In the genomic region with DNA sequence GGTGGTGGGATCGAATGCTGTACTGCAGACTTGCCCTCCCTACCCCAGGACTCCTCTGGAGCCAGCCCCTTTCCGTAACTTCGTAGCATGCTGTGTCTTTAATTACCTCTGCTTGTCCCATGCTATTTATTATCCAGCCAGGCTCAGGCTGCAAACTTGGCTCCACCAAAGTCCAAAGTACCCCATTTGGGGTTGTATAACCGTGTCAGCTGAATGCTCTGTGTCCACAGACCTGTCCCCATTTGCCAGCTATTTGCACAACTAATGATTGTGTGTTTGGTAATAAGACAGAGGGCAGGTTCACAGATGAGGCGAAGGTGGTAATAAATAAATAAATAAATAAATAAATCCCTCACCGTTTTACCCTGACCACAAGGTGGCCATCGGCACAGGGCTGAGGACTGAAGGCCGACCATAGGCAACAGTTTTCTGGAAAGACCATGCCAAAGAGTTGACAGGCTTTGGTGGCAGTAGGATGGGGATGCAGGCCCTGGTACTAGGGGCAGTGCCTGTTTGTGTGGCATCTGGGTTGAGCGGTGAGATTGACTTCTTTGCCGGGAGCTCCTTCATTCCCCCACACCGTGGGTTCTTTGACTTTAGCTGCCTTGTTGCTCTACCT, we compare ENCODE assay signal across 9 mouse cellular contexts. TPM values are rescaled to one million over a fixed set of nuclear protein-coding genes. Genes with fewer than 3 reads are reported as not detected.
A peak's percentile ranks its signal among the peaks of the same experiment; 100 is the strongest.
DNase-seq lines count a peak whose midpoint lies in the region; ATAC-seq and TF ChIP-seq lines count a peak whose summit lies in the region.
"Had no signal": no experiment of that assay in that cellular context is flagged by ENCODE, and none has a peak within 500 bp of the region (broad histone marks: within the 10 kb centered on the region; RNA-seq: fewer than 3 reads in every experiment).

No protein-coding gene starts in this region.

- no peak for TF ChIP-seq POLR2A in kidney, adult 2 months (IDR thresholded peaks at IDR 0.05; ENCODE audit: low read depth, low read length)

- peak; percentile 34; the same call in 1 of the 2 replicates for TF ChIP-seq CTCF in kidney, adult 2 months (conservative IDR thresholded peaks at IDR 0.05; ENCODE audit: insufficient read depth, insufficient read length, low read depth, low read length)
- TF ChIP-seq CTCF in midbrain, postnatal 0 days (IDR thresholded peaks at IDR 0.05): peak; percentile 49

- no peaks in the 10 kb centered on the region for H3K27me3 ChIP-seq in kidney, adult 2 months (replicated peaks; ENCODE audit: control insufficient read depth, insufficient read depth, low read length)
- no peaks in the 10 kb centered on the region; the same call in 1 of the 2 replicates for H3K27me3 ChIP-seq in forebrain, embryonic 13.5 days
- no peaks in the 10 kb centered on the region for H3K27me3 ChIP-seq in midbrain, postnatal 0 days (ENCODE audit: insufficient read depth, low read length)
- H3K27me3 ChIP-seq: CH12.LX had no signal

- peak; percentile 92 for DNase-seq in kidney, adult 2 months
- no peak for DNase-seq in kidney, postnatal 10 days
- peak; percentile 72 for DNase-seq in kidney, postnatal 14 days
- no peak for DNase-seq in midbrain, postnatal 0 days (ENCODE audit: low spot score)
- DNase-seq in layer of hippocampus, adult 8-10 months (ENCODE audit: low spot score in 2 of 2): no peak
- DNase-seq in frontal cortex, adult 2 months (ENCODE audit: extremely low spot score in 1 of 2, low spot score in 1 of 2): no peak
- DNase-seq in spleen, postnatal 14 days (ENCODE audit: low spot score in 2 of 2): no peak

- no peak overlapping the region for H3K4me3 ChIP-seq in kidney, adult 2 months (ENCODE audit: insufficient read depth, low read depth, low read length)
- H3K4me3 ChIP-seq in forebrain, embryonic 13.5 days: peak overlapping the region; percentile 14; the same call in 1 of the 2 replicates
- no peak overlapping the region for H3K4me3 ChIP-seq in midbrain, postnatal 0 days (ENCODE audit: low read depth, low read length)

- H3K27ac ChIP-seq in kidney, adult 2 months (ENCODE audit: insufficient read depth, low read depth, low read length): peak overlapping the region; percentile 50
- H3K27ac ChIP-seq in forebrain, embryonic 13.5 days: no peak overlapping the region; the same call in 1 of the 2 replicates
- H3K27ac ChIP-seq in midbrain, postnatal 0 days (ENCODE audit: low read depth, low read length): no peak overlapping the region

- ATAC-seq in forebrain, embryonic 13.5 days: no peak
- no peak for ATAC-seq in midbrain, postnatal 0 days (ENCODE audit: low FRiP score)

- WGBS in kidney, adult 2 months: 65% methylated on average over 11 of the region's 11 CpGs
- 50% methylated on average over 11 of the region's 11 CpGs for WGBS in forebrain, embryonic 13.5 days
- WGBS in midbrain, postnatal 0 days: 61% methylated on average over 11 of the region's 11 CpGs

- no peaks in the 10 kb centered on the region for H3K36me3 ChIP-seq in kidney, adult 2 months (ENCODE audit: control insufficient read depth, insufficient read depth, low read length)
- peaks cover 44% of the 10 kb centered on the region for H3K36me3 ChIP-seq in forebrain, embryonic 13.5 days (ENCODE audit: poor library complexity, severe bottlenecking)
- no peaks in the 10 kb centered on the region for H3K36me3 ChIP-seq in midbrain, postnatal 0 days (ENCODE audit: insufficient read depth, low read length)

- H3K9me3 ChIP-seq in forebrain, embryonic 13.5 days (replicated peaks): no peaks in the 10 kb centered on the region
- no peaks in the 10 kb centered on the region for H3K9me3 ChIP-seq in midbrain, postnatal 0 days (ENCODE audit: low read length)

- peak overlapping the region; percentile 52 for H3K9ac ChIP-seq in forebrain, embryonic 13.5 days
- H3K9ac ChIP-seq in midbrain, postnatal 0 days (replicated peaks; ENCODE audit: low read length, poor library complexity, severe bottlenecking): no peak overlapping the region

- H3K4me2 ChIP-seq in forebrain, embryonic 13.5 days: peak overlapping the region; percentile 81
- H3K4me2 ChIP-seq in midbrain, postnatal 0 days (ENCODE audit: low read depth, low read length, poor library complexity, severe bottlenecking): peak overlapping the region; percentile 92; the same call in 1 of the 2 replicates

- peaks cover 29% of the 10 kb centered on the region for H3K4me1 ChIP-seq in kidney, adult 2 months (ENCODE audit: control insufficient read depth, insufficient read depth, low read length)
- H3K4me1 ChIP-seq in forebrain, embryonic 13.5 days: peaks cover 100% of the 10 kb centered on the region
- peaks cover 57% of the 10 kb centered on the region for H3K4me1 ChIP-seq in midbrain, postnatal 0 days (ENCODE audit: insufficient read depth, low read length)

RNA-seq across cellular contexts. Expression of a gene that starts 7.0 kb away (rescaled TPM):
- 47.2 and 50.9 TPM in 2 replicates for polyA plus RNA-seq in kidney, adult 2 months (2012; rRNA removed)
- polyA plus RNA-seq in forebrain, embryonic 13.5 days (2015; fragmentation: Nextera tagmentation; extraction: Ambion mirVana): 36.6 and 39.2 TPM in 2 replicates
- total RNA-seq in midbrain, postnatal 0 days (2014; rRNA removed): 82.2 and 94.9 TPM in 2 replicates
- 20.2 and 21.8 TPM in 2 replicates for polyA plus RNA-seq in midbrain, postnatal 0 days (2015; fragmentation: Nextera tagmentation; extraction: Ambion mirVana)
- total RNA-seq in layer of hippocampus, adult 8-10 months (2022): 10 to 100 TPM; 47.8 to 62.3 (median 56.9) TPM
- polyA plus RNA-seq in frontal cortex, adult 2 months (2012; rRNA removed): 48.1 and 53.7 TPM in 2 replicates

Comparison
In these comparisons a context has a peak if more than half of its experiments do, and no peak if none do; other contexts are left out.
1. DNase-seq: peak in kidney, adult 2 months (single experiment) and kidney, postnatal 14 days (single experiment); none in kidney, postnatal 10 days (single experiment), midbrain, postnatal 0 days (single experiment), layer of hippocampus, adult 8-10 months (0 of 2), frontal cortex, adult 2 months (0 of 2) and spleen, postnatal 14 days (0 of 2).